Mouse (Mus musculus): ENCODE measurements around the gene Gm9495.

- TF ChIP-seq POLR2A (IDR thresholded peaks at IDR 0.05; ENCODE audit: low read depth, low read length) (no peak), CTCF (IDR thresholded peaks at IDR 0.05; ENCODE audit: extremely low read depth, insufficient read length, insufficient replicate concordance, low read depth, low read length) (no peak)
Measured at GRCm38 (mm10) chr8:69399956-69400443, 53.4 kb downstream of the Gm9495 start.

Measured in small intestine, adult 2 months (tissue).